Mouse (Mus musculus): ENCODE measurements around the gene Vmn2r77.

DNA sequence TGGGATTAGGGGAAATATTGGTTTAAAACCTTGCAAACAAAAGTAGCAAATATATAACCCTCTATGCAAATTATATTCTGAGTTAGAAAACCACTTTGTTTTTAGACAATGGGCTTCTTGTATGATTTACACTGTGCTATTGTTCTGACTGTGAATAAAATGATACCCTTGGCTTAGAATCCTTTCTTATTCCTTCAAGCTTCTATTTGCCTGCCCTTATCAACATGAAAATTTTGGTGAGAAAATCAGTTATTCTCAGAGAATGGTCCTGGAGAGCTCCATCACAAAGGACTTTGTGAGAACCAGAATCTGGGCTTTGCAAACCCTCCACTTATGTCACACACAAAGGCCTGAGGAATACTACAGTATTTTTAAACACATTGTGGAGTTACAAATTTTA is 30.2 kb upstream of the Vmn2r77 start:
- TF ChIP-seq POLR2A (IDR thresholded peaks at IDR 0.05; ENCODE audit: insufficient read depth, low read depth, low read length) (no peak), CTCF (IDR thresholded peaks at IDR 0.05; ENCODE audit: insufficient read depth, low read depth, low read length) (no peak)
